Mouse (Mus musculus) embryo, embryonic 11 days (tissue): ENCODE measurements around the gene Herc1.

Experiments used
- DNase-seq: peaks from one replicate; pipeline ENCODE4 v3.0.0-alpha.2; 2015

Herc1 gene

DNA sequence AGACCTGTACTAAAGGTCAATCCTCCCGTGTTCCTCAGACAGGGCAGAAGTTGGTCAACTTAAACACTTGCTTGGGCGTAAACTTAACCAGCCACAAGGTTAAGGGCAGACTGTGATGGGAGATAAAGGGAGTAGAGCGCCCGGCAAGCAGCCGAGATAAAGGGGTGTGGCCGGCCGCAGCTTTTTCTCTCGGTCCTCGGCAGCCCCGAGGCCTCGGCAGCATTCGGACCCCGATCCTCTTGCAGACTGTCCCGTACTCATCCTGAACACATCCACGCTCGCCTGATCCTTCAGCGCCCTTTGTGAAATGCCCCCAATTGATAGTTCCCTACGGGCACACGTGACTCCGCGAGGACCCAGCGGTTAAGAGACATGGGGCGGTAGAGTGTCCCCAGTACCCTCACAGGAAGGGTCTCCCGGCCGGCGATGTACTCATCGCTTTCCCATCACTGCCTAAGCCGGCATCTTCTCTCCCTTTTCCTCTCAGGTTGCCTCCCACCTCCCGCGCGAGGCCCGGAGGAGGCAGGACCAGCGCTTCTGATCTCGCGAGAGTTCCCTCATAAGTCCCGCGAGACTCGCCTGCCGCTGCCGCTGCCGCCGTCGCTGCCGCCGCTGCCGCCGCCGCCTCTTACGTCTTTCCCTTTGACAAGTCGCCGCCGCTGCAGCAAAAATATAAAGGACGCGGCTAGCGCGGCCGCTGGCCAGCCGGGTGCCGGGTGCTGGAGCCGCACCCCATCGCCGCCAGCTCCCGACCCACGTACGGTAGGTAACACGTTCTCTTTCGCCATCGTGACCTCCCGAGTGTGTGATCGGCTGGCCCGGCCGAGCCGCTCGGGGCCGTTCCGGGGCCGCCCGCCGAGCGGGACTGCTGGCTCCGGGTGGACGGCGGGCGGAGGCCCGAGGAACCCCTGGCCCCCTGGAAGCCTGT is at the start of gene Herc1:
Herc1 (plus strand) TSS at position 591 of the 928 bp plus-strand sequence.
- DNase-seq: peak; percentile 99

DNA sequence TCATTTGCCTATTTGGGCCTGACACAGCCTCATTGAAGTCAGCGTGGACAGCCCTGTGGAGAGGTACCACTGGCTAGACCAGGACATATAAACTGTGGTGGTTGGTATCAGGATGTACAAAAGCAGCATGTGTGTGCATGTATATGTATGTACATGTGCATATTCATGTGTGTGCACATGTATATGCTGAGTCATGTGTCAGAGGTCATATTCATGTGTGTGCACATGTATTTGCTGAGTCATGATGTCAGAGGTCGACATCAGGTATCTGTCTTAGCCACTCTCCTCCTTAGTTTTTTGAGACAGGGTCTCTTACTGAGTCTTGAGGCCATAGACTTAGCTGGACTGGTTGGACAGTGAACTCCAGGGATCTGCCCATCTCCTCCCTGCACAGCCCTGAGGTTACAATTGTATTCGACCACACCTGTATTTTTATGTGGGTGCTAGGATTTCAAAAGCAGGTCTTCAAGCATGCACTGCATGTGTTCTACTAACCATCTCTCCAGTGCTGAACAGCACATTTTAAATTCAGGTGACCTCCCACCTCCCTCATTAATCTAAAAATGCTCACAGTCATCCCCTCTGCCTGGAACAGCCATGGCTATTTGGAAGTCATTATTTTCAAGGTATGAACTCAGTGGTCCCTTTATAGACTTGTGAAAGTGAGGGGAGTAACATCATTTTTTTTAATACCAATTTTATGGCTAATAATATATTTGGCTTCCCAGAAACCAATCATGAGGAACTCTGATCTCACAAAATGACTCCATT is 45.7 kb upstream of the Herc1 start:
- DNase-seq: no peak

DNA sequence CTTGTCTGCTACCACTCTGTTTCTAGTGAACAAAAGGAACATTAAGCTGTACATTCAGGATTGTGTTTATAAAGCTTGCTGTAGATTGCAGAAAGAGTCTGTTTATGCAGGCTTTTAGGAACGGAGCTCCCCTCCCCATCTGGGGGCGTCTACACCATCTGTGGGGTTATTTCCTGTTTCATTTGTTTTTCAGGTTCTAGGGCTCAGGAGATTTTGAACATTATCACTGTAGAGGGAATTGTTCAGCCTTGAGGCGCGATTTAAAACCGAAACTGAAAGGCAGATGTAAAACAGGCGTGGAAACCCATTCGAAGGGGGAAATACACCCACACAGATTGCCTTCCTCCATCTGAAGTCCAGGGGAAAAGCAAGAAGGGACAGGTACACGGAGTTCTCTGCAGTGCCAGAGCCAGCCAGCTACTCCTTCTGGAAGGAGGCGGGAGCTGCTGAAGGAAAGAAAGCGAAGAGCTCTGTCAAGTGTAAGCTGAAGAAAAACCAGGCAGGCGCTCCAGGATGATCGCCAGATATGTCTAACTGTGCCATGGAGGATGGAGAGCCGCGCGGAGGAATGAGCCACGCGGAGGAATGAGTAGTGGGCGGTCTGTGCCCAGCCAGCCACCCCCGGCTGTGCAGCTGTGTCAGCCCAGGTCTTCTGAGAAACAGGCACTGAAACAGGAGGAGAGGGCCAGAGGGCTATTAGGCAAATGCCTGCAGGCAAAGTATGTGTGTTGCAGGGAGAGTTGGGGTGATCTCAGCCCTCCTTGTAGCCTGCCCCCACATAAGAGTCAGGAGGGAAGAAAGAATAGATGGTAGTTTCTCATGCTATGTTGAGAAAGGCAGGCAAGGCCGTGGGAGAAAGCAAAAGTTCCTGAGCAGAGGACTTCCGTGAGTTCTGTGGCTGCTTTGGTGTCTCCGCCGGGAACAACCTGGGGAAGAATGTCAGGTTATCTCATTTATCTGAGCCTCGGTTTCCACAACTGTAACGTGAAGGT is 44.8 kb upstream of the Herc1 start:
- DNase-seq: no peak

DNA sequence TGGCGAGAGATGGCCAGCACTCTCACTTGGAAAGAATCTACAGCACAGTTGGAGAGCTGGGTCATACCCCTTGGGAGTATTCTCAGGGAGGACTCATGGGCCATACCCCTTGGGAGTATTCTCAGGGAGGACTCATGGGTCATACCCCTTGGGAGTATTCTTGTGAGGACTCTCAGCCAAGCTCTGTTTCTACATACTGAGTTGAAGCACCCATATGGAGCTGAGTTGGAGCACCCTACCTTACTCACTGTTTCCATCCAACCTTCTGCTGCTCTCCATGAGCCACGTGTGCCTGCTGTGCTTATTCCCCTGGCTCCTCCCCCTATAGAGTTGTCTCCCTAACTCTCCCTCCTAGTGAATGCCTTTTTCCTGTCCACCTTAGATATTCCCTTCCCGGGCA is 43.8 kb upstream of the Herc1 start:
- no peak for DNase-seq

DNA sequence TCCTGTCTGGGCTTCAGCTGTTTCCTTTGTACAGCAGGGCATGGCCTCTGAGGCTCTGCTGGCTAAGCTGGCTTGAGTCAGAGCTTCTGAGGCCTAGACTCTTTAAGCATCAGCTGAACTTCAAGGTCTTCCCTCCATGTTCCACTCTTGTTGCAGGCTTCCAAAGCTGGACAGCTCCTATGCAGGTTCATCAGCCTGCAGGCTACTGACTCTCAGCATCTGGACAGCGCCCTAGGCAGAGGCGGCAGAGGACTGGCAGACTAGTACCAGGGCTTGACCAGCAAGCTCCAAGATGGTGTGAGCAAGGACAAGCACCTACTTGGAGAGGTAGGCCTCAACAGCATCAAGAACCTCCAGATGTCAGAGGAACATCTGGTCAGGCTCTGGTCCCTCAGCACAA is 42.9 kb upstream of the Herc1 start:
- DNase-seq: peak; percentile 82

DNA sequence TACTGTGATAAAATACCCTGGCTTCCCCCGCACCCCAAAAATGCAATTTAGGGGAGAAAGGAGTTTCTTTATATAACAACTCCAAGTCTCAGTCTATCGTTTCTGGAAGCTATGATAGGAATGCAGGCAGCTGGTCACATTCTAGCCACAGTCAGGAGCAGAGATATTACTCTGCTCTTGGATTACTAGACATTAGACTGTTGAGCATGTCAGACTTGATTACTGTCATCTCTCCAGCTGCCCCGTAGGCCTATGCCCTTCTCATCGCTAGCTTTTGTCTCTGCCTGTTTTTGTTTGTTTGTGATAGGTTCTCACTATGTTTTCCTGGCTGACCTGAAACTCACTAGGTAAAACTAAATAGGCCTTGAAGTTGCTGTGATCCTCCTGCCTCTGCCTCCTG is 41.5 kb upstream of the Herc1 start:
- DNase-seq: no peak

DNA sequence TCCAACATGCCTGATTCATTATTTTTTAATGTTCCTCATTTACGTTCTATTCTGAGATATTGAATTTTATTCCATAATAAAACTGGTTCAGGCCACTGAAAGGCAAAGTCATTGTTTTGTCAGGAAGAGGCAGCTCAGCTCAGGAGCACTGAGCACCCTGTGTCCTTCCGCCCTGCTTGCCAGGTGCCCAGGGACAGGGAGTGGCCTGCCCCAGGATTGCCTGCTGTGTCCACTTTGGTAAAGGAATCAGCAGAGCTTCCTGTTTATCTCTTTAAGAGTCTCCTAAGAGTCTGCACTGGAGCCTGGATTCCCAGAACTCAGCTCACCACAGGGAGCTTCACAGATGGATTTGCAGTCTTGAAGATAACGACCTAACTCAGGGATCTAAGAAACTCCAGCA is 38.8 kb upstream of the Herc1 start:
- no peak for DNase-seq

DNA sequence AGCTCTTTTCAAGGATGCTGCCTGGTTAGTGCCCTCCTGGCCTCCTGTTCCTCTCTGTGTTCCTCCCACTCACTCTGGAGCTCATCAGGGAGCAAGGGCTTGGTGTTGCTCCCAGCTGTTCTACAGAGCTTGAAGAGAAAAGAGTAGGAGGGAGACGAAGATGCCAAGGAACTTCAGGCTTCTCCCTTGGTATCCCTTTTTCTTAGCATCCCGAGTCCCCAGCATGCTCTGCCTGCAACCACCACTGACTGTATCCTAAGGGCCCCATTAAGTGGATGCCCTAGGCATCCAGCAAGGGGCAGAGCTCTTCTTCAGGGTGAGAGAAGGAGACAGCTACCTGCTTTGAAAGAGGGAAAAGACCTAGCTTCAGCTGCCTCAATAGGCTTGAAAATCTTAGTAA is 33.6 kb upstream of the Herc1 start:
- no peak for DNase-seq

DNA sequence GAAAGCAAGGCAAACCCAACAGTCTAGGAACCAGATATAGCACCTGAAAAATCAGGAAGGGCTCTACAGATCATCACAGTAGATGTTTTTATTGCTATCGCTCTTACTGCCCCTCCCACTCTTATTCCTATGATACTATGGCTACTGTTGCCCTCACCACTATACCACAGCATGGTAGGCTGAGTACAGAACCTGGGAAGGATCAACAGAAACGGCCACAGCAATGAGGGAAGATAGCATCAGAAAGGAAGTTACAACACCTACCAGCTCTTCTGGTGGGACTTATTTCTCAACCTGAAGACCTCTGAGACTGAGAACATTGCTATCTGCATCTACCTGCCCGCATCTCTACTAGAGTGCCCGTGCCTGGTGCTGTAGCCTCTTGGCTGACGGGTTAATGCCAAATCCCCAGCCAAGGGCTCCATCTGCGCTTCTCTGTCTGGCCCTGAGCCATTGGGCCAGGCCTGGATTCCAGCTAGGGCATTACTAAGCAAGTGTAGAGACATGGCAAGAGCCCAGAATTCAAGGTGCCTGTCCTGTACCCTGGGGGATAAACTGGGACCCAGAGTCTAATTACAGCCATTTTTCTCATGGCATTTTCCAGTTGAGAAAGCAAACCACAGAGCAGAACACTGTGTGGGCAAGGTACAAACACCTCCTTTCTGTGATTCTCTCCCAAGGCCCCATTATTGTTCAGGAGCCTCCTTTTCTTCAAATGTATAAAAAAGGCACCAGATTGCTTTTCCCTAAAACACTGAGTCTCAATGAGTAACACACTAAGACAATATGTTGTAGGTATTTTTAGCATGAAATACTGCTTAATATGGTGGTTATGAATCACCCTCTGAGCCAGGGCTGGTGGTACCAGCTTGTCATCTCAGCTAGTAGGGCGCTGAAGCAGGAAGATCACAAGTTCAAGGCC is 28.0 kb upstream of the Herc1 start:
- no peak for DNase-seq

DNA sequence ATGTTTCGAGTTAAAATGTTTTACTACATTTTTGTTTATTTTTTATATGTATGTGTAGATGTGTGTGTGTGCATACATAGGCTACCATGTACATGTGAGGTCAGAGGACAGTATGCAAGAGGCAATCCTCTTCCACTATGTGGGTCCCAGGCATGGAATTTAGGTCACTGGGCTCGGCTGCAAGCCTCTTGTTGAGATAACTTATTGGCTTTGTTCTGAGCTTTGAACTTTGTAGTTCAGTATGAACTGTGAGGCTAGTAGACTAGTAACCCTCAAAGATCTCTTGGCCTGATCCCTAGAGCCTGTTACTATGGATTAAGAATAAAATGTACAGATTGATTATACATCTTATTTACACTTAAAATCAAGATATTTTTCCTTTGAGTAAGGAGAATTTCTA is 23.4 kb upstream of the Herc1 start:
- DNase-seq: no peak

DNA sequence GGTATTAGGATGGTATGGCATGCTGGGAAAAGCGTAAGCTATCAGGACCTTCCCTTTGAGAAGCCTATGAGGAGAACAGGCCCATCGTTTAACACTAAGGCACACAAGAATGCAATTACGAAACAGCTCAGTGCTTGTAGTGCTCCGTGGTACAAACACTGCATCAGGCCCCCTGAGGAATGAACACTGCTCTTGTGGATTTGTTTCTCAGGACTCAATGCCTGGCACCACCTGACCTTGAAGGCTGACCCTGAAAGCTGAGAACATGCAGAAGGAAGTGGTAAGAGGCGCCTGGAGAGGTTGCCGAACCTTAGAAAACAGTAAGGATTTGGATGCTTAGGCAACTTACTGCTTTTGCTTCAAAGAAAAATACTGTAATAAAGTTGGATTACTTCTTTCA is 20.8 kb upstream of the Herc1 start:
- peak; percentile 47 for DNase-seq

DNA sequence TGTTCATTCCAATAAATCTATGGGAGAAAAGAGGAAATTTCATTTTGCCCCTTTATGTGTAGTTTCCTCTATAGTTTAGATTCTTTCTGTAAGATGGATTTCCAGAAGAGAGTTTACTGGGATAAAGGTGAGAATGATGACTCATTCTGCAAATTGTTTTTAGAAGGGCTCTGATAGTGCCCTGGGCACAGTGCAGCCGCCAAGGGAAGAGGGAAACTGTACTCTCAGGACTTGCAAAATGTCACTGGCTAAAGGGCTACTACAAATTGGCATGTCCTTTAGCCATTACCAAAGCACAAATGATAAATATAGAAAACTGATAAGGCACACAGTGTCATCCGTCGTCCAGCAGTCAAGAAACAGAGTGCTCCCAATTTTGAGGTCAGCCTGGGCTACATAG is 19.8 kb upstream of the Herc1 start:
- DNase-seq: no peak

DNA sequence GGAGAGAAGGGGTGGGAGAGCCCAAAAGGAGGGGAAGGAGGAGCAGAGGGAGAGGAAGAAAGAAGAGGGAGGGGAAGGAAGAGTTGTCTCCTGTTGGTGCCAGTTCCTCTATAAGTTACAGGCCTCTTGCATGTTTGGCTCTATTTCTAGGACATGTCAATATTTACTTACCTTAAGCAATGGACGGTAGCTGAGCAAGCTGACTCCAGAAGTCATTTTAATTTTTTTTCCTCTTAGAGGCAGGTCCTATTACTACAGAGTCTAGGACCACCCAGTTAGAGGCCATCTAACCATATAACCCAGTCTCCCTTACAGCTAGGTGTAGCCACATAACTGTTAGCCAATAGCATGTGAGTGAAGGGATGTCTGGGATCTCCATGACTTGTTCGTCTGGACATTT is 18.7 kb upstream of the Herc1 start:
- no peak for DNase-seq

DNA sequence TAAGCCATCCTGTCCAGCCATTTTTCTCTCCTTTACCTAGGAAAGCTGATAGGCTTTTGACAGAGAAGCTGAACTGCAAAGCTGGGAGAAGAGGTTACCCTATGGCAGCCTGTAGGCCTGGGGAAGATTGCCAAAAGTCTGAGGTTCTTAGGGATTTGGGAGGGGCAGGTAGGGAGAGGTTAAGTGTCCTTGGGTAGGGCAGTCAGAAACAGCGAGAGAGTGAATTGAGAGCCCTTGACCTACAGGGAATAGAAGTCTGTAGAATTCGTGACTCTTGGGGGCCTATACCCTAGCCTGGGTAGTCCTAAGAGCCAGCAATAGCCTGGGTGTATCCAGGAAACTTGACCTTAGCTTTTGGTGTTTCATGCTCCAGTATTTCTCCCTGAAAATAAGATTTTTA is 17.9 kb upstream of the Herc1 start:
- no peak for DNase-seq

DNA sequence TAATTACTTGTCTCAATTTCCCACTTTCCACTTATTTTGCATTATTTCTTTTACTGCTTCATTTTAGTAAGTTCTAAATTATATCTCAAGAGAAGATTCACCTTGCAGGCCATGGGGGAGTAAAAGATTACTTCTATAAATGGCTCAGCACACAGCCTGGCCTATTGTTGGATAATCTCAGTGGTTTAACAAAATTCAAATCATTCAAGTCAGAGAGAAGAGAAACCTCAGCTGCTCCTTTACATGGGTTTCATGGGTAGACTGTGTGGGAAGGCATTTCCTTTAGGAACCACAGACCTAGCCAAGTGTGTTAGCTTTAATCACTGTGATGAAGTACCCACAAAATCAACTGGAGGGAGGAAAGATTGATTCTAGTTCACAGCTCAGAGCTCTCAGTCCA is 13.0 kb upstream of the Herc1 start:
- DNase-seq: no peak

DNA sequence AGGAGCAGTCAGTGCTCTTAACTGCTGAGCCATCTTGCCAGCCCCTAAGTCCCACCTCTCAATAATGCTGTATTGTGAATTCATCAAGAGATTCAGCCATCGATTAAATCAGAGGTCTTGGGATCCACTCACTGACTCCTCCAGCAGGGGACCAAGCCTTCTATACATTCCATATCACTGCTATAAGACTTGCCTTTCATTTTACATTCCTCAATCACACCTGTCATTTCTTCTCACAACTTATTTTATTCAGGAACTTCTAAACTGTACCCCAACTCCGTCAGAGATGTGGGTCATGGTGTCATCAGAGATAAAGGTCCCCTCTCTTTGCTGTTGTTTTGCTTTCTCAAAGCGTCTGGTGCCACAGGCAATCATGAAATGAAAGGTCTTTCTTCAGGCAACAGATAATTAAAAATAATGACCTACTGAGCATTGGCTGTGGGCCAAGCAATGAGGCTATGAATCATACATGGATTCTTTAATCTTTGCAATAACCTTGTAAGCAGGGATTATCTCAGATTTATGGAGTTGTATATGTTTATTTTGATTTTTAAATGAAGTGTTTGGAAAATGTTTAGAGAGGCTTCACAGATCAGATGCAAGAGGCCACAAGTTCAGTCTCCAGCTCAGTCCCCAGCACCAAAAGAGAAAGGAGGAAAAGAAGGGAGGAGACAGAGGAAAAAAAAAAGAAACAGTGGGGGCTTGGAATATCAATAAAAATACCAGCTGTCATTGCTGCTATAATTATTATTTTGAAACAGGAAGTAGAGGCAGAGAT is 12.1 kb upstream of the Herc1 start:
- no peak for DNase-seq

DNA sequence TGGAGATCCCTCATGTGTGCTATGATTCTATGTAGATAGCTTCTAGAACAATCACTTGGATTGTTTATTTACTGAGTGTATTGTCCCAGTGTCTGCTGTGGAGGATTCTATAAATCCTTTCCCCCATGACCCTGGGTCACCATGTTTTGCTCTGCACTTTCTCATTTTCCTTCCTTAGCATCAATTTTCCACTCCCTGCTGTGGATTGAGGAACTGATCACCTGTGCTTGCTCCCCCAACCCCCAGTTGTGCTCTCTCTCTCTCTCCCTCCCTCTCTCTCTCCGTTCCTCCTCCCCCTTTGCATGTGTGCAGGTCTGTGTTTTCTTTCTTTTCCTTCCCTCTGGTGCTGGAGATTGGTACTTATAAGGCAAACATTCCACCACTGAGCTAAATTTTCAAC is 10.5 kb upstream of the Herc1 start:
- DNase-seq: no peak

DNA sequence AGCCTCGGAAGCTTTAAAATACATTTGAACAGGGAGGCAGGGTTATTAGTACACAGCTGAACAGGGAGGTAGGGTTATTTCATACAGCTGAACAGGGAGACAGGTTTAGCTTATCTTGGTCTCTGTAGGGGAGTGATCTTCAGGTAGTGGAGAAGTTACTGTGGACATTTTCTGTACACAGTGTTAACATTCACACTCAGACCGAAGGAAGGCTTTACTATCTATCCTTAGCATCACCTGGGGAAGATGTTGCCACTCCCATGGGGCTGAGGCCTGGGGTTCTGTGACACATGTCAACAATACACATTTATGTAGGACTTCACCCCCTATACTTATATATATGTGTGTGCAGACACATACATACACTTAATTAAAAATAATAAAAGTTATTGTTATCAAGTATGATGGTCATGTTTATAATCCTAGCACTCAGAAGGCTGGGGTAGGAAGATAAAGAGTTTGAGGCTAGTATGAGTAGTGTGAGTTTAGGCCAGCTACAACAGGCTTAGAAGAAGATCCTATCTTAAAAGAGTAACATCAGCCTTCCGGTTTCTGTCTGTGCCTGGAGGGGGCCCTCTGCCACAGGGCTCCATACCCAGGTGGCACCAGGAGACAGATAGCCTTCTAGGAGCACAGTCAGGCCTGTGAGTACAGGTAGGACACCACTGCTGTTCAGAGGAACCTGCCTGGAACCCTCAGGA is 9.7 kb upstream of the Herc1 start:
- no peak for DNase-seq

DNA sequence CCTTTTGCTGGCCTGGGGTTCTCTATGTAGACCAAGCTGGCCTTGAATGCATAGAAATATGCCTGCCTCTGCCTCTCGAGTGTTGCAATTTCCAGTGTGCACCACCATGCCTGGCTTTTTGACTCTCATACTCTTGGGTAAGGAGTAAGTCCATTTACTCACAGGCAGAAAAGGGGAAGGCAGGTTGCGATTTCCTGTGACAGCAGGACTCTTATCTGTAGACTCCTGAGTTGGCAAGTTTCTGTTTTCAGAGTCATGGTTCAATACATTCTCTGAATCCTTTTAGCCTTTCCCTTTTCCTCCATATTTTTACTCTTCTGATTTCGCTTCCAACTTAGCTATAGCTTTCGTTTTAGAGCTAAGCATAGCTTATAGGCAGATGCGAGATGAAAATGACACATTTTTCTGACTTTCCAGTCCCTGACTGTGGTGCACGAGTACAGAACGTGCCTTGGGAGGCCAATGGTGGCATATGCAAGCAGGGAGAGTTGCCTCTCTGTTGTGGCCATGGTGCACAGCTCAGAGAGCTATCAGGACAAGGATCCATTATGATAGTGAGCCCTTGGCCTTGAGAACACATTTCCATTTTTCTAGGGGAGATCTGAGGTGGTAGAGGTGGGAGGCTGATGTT is 2.7 kb upstream of the Herc1 start:
- no peak for DNase-seq
